In the genomic region with DNA sequence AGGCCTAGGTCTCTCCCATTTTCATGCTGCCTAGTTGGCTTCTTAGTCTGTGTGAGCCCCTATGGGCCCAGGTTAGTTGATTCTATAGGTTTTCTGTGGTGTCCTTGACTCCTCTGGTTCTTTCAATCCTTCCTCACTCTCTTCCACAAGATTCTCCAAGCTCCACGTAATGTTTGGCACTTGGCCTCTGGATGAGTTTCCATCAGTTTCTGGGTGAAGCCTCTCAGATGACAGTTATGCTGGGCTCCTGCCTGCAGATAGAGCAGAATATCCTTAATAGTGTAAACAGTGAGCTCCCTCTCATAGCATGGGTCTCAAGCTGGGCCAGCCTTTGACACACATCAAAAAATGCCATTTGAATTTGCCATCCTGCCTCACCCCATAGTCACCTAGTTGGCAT, we compare ENCODE assay signal across 23 mouse cellular contexts. TPM values are rescaled to one million over a fixed set of nuclear protein-coding genes. Genes with fewer than 3 reads are reported as not detected.
"Had no signal": no experiment of that assay in that cellular context is flagged by ENCODE, and none has a peak within 500 bp of the region (broad histone marks: within the 10 kb centered on the region; RNA-seq: fewer than 3 reads in every experiment).

No protein-coding gene starts in this region.

- H3K9ac ChIP-seq: liver, embryonic 15.5 days; midbrain, embryonic 15.5 days; neural tube, embryonic 12.5 days; stomach, embryonic 15.5 days had no signal

- H3K4me1 ChIP-seq: limb, embryonic 10.5 days; liver, embryonic 15.5 days; megakaryocyte, embryonic 14.5 days; midbrain, embryonic 15.5 days; neural tube, embryonic 12.5 days; stomach, embryonic 15.5 days had no signal

- H3K4me2 ChIP-seq: liver, embryonic 11.5 days; liver, embryonic 15.5 days; midbrain, embryonic 11.5 days; midbrain, embryonic 15.5 days; neural tube, embryonic 12.5 days; stomach, embryonic 15.5 days had no signal

- H3K9me3 ChIP-seq: limb, embryonic 10.5 days; liver, embryonic 15.5 days; megakaryocyte, embryonic 14.5 days; midbrain, embryonic 15.5 days; neural tube, embryonic 12.5 days; stomach, embryonic 15.5 days had no signal

- H3K4me3 ChIP-seq: layer of hippocampus, adult 2 months; limb, embryonic 10.5 days; liver, embryonic 15.5 days; megakaryocyte, embryonic 14.5 days; midbrain, embryonic 15.5 days; neural tube, embryonic 12.5 days; stomach, embryonic 15.5 days had no signal

- H3K27me3 ChIP-seq: liver, embryonic 15.5 days; stomach, embryonic 15.5 days had no signal

- H3K36me3 ChIP-seq: limb, embryonic 10.5 days; liver, embryonic 15.5 days; midbrain, embryonic 15.5 days; neural tube, embryonic 12.5 days; stomach, embryonic 15.5 days had no signal

- H3K27ac ChIP-seq: kidney, postnatal 0 days; layer of hippocampus, adult 2 months; limb, embryonic 10.5 days; liver, embryonic 15.5 days; macrophage; midbrain, embryonic 15.5 days; neural tube, embryonic 12.5 days; stomach, embryonic 15.5 days had no signal

- ATAC-seq: midbrain, embryonic 15.5 days had no signal

- DNase-seq: kidney, postnatal 4 days; lung, adult 2 months; lung, postnatal 14 days; retina, postnatal 1 day; right cerebral cortex, postnatal 4 days; thymus, adult 2 months; thymus, postnatal 25 days had no signal

RNA-seq across cellular contexts. Expression of a gene that starts 55.9 kb away (rescaled TPM):
- total RNA-seq: layer of hippocampus, adult 2 months; layer of hippocampus, postnatal 10 days; left cerebral cortex, postnatal 14 days; monocyte, adult 5-6 weeks had no signal
- polyA plus RNA-seq: kidney, postnatal 0 days; limb, embryonic 10.5 days; liver, embryonic 11.5 days; liver, embryonic 15.5 days; lung, adult 2 months; macrophage; midbrain, embryonic 11.5 days; midbrain, embryonic 15.5 days; neural tube, embryonic 12.5 days; spleen, adult 2 months; thymus, adult 2 months; urinary bladder, adult 2 months had no signal
